31 mouse cellular contexts compared by ENCODE assay signal in genomic region chr7:128116396-128116795, GRCm38 (mm10). TPM values are rescaled to one million over a fixed set of nuclear protein-coding genes. Genes with fewer than 3 reads are reported as not detected.
"Had no signal": no experiment of that assay in that cellular context is flagged by ENCODE, and none has a peak within 500 bp of the region (broad histone marks: within the 10 kb centered on the region; RNA-seq: fewer than 3 reads in every experiment).

No protein-coding gene starts in this region.

- H3K4me3 ChIP-seq: layer of hippocampus, adult 2 months; left cerebral cortex, adult 2 months; liver, embryonic 13.5 days had no signal

- H3K4me2 ChIP-seq: liver, embryonic 13.5 days; lung, embryonic 14.5 days; midbrain, embryonic 11.5 days had no signal

- H3K9me3 ChIP-seq: liver, embryonic 13.5 days had no signal

- H3K4me1 ChIP-seq: liver, embryonic 13.5 days had no signal

- ATAC-seq: intestine, postnatal 0 days; lung, postnatal 0 days had no signal

- H3K9ac ChIP-seq: liver, embryonic 13.5 days; lung, embryonic 14.5 days had no signal

- H3K27ac ChIP-seq: kidney, postnatal 0 days; layer of hippocampus, adult 2 months; left cerebral cortex, adult 2 months; liver, embryonic 13.5 days had no signal

- DNase-seq: kidney, adult 2 months; kidney, postnatal 25 days; layer of hippocampus, adult 9-11 months; liver, embryonic 13.5 days; lung, embryonic 14.5 days; lung, postnatal 4 days; midbrain, embryonic 14.5 days; right cerebral cortex, adult 18-20 months; right cerebral cortex, postnatal 14 days; right cerebral cortex, postnatal 4 days; thymus, adult 2 months; thymus, postnatal 14 days; thymus, postnatal 4 days had no signal

- H3K27me3 ChIP-seq: liver, embryonic 13.5 days had no signal

- H3K36me3 ChIP-seq: liver, embryonic 13.5 days had no signal

RNA-seq across cellular contexts. Expression of gene Itgax, which starts 13.0 kb away (rescaled TPM):
- total RNA-seq: midbrain, postnatal 0 days had no signal
- polyA plus RNA-seq: limb, embryonic 11.5 days; midbrain, postnatal 0 days; neural tube, embryonic 11.5 days had no signal

RNA-seq across cellular contexts. Expression of gene Itgad, which starts 37.8 kb away (rescaled TPM):
- total RNA-seq: left cerebral cortex, adult 2 months; midbrain, postnatal 0 days had no signal
- polyA plus RNA-seq: intestine, embryonic 14.5 days; intestine, postnatal 0 days; kidney, embryonic 14.5 days; kidney, postnatal 0 days; limb, embryonic 11.5 days; limb, embryonic 14.5 days; liver, embryonic 13.5 days; lung, embryonic 14.5 days; midbrain, embryonic 11.5 days; midbrain, embryonic 14.5 days; midbrain, postnatal 0 days; neural tube, embryonic 11.5 days; neural tube, embryonic 14.5 days; stomach, embryonic 16.5 days had no signal

RNA-seq across cellular contexts. Expression of gene Gm49368, which starts 53.9 kb away (rescaled TPM):
- total RNA-seq: layer of hippocampus, adult 2 months; layer of hippocampus, postnatal 25 days; left cerebral cortex, adult 2 months; left cerebral cortex, postnatal 36 days; megakaryocyte progenitor cell, adult 5-6 weeks; megakaryocyte-erythroid progenitor cell, adult 5-6 weeks; midbrain, postnatal 0 days had no signal
- polyA plus RNA-seq: intestine, postnatal 0 days; kidney, adult 2 months; kidney, embryonic 14.5 days; kidney, postnatal 0 days; limb, embryonic 11.5 days; liver, embryonic 13.5 days; lung, embryonic 14.5 days; lung, postnatal 0 days; midbrain, embryonic 11.5 days; midbrain, embryonic 14.5 days; midbrain, postnatal 0 days; neural tube, embryonic 11.5 days; neural tube, embryonic 14.5 days had no signal
